Mouse (Mus musculus): Measurements from ENCODE around the gene Armc8. TPM values are rescaled to one million over a fixed set of nuclear protein-coding genes. Genes with fewer than 3 reads are reported as not detected.

Gene Armc8
- total and polyA plus RNA-seq, 2 experiments from 2014 or later, result 75.4 to 75.9 TPM

- H3K9me3 ChIP-seq (ENCODE audit: low read length), result no peaks in the 10 kb centered on the region
- H3K36me3 ChIP-seq (ENCODE audit: insufficient read depth, low read length), result no peaks in the 10 kb centered on the region
- H3K4me3 ChIP-seq (ENCODE audit: low read depth, low read length), result no peak overlapping the region
- H3K27me3 ChIP-seq (ENCODE audit: insufficient read depth, low read length), result no peaks in the 10 kb centered on the region
- no peak overlapping the region for H3K9ac ChIP-seq (replicated peaks; ENCODE audit: low read length, poor library complexity, severe bottlenecking)
- H3K27ac ChIP-seq (ENCODE audit: low read depth, low read length), result no peak overlapping the region
- TF ChIP-seq CTCF (IDR thresholded peaks at IDR 0.05), result no peak
- ATAC-seq (ENCODE audit: low FRiP score) (no peak), DNase-seq (ENCODE audit: low spot score) (no peak)
- WGBS, result 75% methylated on average over 3 of the region's 3 CpGs
- 0 out of 2 replicates have a peak, but pooled peaks cover 5% of the 10 kb centered on the region for H3K4me1 ChIP-seq (ENCODE audit: insufficient read depth, low read length)
- no peak overlapping the region for H3K4me2 ChIP-seq (ENCODE audit: low read depth, low read length, poor library complexity, severe bottlenecking)
Measured at GRCm38 (mm10) chr9:99447323-99447722, 121.4 kb downstream of the Armc8 start.

DNA sequence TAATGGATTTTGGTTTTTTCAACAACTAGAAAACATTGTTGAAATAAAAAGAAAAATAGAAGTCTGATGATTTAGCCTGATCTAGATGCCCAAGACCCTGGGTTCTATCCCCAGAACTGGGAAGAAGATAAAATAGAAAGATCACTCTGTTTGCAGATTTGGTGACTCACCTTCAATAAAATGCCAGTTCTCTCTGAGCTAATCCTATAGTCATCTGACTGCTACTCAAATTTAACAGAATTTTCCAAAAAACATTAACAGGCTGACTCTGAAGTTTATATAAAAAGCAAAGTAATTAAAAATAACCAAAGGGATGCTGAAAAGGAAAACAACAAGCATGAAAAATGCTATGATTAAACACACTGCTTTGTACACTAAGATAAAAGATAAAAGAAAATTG is 122.4 kb downstream of the Armc8 start:
- Histone ChIP-seq H3K9ac (replicated peaks; ENCODE audit: low read length, poor library complexity, severe bottlenecking) (no peak overlapping the region), H3K4me3 (ENCODE audit: low read depth, low read length) (no peak overlapping the region), H3K27ac (ENCODE audit: low read depth, low read length) (no peak overlapping the region), H3K27me3 (ENCODE audit: insufficient read depth, low read length) (no peaks in the 10 kb centered on the region), H3K4me2 (ENCODE audit: low read depth, low read length, poor library complexity, severe bottlenecking) (no peak overlapping the region), H3K9me3 (ENCODE audit: low read length) (no peaks in the 10 kb centered on the region), H3K36me3 (ENCODE audit: insufficient read depth, low read length) (no peaks in the 10 kb centered on the region), H3K4me1 (ENCODE audit: insufficient read depth, low read length) (0 out of 2 replicates have a peak, but pooled peaks cover 5% of the 10 kb centered on the region)
- no peak for TF ChIP-seq CTCF (IDR thresholded peaks at IDR 0.05)
- DNase-seq (ENCODE audit: low spot score) (no peak), ATAC-seq (ENCODE audit: low FRiP score) (no peak)

DNA sequence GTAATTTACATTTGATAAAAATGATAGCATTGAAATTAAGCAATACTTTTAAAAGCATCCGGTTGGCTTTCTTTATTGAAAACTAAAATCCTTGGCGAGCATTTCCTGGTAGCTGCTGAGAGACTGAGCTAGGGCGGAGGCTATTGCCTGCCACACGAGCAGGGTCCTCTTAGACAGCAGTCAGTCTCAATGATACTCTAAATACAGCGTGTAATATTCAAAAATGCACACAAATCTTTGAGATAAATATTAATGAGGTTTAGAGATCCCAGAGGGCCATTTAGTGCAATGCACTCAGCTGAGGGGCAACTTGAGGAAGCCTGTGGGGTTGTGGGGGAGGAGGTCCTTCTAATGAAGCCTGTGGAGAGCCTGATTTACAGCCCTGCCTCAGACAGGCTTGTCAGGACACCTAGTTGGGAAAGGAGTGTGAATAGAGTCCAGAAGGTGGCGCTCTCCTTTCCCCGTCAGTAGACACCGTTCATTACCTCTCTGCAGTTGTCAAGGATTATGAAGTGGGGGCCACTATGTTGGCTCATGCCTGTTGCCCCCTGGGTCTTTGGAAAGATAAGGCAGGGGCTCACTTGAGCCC is 124.0 kb downstream of the Armc8 start:
- Histone ChIP-seq H3K27me3 (ENCODE audit: insufficient read depth, low read length) (no peaks in the 10 kb centered on the region), H3K27ac (ENCODE audit: low read depth, low read length) (no peak overlapping the region), H3K4me2 (ENCODE audit: low read depth, low read length, poor library complexity, severe bottlenecking) (no peak overlapping the region), H3K36me3 (ENCODE audit: insufficient read depth, low read length) (no peaks in the 10 kb centered on the region), H3K4me1 (ENCODE audit: insufficient read depth, low read length) (0 out of 2 replicates have a peak, but pooled peaks cover 5% of the 10 kb centered on the region), H3K4me3 (ENCODE audit: low read depth, low read length) (no peak overlapping the region), H3K9ac (replicated peaks; ENCODE audit: low read length, poor library complexity, severe bottlenecking) (no peak overlapping the region), H3K9me3 (ENCODE audit: low read length) (no peaks in the 10 kb centered on the region)
- DNase-seq (ENCODE audit: low spot score) (no peak), ATAC-seq (ENCODE audit: low FRiP score) (peak; percentile 31; the same call in 1 of the 2 replicates)
- WGBS, result 25% methylated on average over 8 of the region's 8 CpGs
- peak; percentile 68 for TF ChIP-seq CTCF (IDR thresholded peaks at IDR 0.05)

DNA sequence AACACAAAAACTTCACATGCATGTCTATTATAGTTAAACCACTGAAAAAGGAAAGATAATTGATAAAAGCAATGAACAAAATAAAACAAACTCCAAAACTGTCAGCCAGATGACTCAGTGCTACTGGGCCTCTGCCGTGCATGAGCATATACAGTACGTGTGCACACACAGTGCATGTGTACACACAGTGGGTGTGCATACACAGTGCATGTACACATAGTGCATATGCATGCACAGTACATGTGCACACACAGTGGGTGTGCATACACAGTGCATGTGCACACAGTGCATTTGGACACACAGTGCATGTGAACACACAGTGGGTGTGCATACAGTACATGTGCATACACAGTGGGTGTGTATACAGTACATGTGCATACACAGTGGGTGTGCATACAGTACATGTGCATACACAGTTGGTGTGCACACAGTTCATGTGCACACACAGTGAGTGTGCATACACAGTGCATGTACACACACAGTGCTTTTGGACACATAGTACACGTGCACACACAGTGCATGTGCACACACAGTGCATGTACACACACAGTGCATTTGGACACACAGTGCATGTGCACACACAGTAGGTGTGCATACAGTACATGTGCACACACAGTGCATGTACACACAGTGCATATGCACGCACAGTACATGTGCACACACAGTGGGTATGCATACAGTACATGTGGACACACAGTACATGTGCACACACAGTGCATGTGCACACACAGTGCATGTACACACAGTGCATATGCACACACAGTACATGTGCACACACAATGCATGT is 126.9 kb downstream of the Armc8 start:
- no peak overlapping the region for H3K4me2 ChIP-seq (ENCODE audit: low read depth, low read length, poor library complexity, severe bottlenecking)
- no peaks in the 10 kb centered on the region for H3K27me3 ChIP-seq (ENCODE audit: insufficient read depth, low read length)
- no peak overlapping the region for H3K4me3 ChIP-seq (ENCODE audit: low read depth, low read length)
- ATAC-seq (ENCODE audit: low FRiP score), result no peak
- whole genome bisulfite sequencing, result 92% methylated on average over 4 of the region's 4 CpGs
- H3K4me1 ChIP-seq (ENCODE audit: insufficient read depth, low read length), result peaks cover 10% of the 10 kb centered on the region; the same call in 1 of the 2 replicates
- H3K36me3 ChIP-seq (ENCODE audit: insufficient read depth, low read length), result no peaks in the 10 kb centered on the region
- H3K27ac ChIP-seq (ENCODE audit: low read depth, low read length), result no peak overlapping the region
- TF ChIP-seq CTCF (IDR thresholded peaks at IDR 0.05), result no peak
- no peaks in the 10 kb centered on the region for H3K9me3 ChIP-seq (ENCODE audit: low read length)
- no peak overlapping the region for H3K9ac ChIP-seq (replicated peaks; ENCODE audit: low read length, poor library complexity, severe bottlenecking)
- DNase-seq (ENCODE audit: low spot score), result no peak

GRCm38 (mm10) chr9:99440941-99441340 is 127.8 kb downstream of the Armc8 start:
- Histone ChIP-seq H3K9me3 (ENCODE audit: low read length) (no peaks in the 10 kb centered on the region), H3K9ac (replicated peaks; ENCODE audit: low read length, poor library complexity, severe bottlenecking) (no peak overlapping the region), H3K4me3 (ENCODE audit: low read depth, low read length) (no peak overlapping the region), H3K27me3 (ENCODE audit: insufficient read depth, low read length) (no peaks in the 10 kb centered on the region), H3K4me2 (ENCODE audit: low read depth, low read length, poor library complexity, severe bottlenecking) (no peak overlapping the region), H3K27ac (ENCODE audit: low read depth, low read length) (no peak overlapping the region), H3K36me3 (ENCODE audit: insufficient read depth, low read length) (no peaks in the 10 kb centered on the region), H3K4me1 (ENCODE audit: insufficient read depth, low read length) (peaks cover 10% of the 10 kb centered on the region; the same call in 1 of the 2 replicates)
- 78% methylated on average over 5 of the region's 5 CpGs for WGBS
- DNase-seq (ENCODE audit: low spot score) (no peak), ATAC-seq (ENCODE audit: low FRiP score) (no peak)
- TF ChIP-seq CTCF (IDR thresholded peaks at IDR 0.05), result no peak

DNA sequence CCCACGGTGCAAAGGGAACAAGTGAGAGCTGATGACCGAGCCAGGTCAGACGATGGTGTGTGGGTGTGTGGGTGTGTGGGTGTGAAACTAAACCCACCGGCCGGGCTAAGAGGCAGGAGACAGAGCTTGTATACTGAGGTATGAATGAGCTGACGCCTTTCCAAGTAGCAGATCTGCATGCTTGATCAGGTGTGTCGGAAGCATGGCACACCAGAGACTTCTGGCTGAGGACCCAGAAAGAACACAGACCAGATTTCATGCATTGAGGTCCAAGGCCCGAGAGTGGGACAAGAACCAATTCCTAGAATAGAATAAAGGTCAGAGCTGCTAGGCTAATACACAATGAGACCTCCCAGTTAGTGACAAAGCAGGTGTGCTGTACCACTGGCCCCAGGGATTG is 129.6 kb downstream of the Armc8 start:
- Histone ChIP-seq H3K9me3 (ENCODE audit: low read length) (no peaks in the 10 kb centered on the region), H3K36me3 (ENCODE audit: insufficient read depth, low read length) (no peaks in the 10 kb centered on the region), H3K27me3 (ENCODE audit: insufficient read depth, low read length) (no peaks in the 10 kb centered on the region), H3K4me3 (ENCODE audit: low read depth, low read length) (no peak overlapping the region), H3K4me1 (ENCODE audit: insufficient read depth, low read length) (peaks cover 14% of the 10 kb centered on the region; the same call in 1 of the 2 replicates), H3K9ac (replicated peaks; ENCODE audit: low read length, poor library complexity, severe bottlenecking) (no peak overlapping the region), H3K27ac (ENCODE audit: low read depth, low read length) (no peak overlapping the region), H3K4me2 (ENCODE audit: low read depth, low read length, poor library complexity, severe bottlenecking) (no peak overlapping the region)
- DNase-seq (ENCODE audit: low spot score) (no peak), ATAC-seq (ENCODE audit: low FRiP score) (no peak)
- 75% methylated on average over 8 of the region's 8 CpGs for WGBS
- no peak for TF ChIP-seq CTCF (IDR thresholded peaks at IDR 0.05)
